Mouse (Mus musculus): ENCODE measurements around the gene C2cd2l.
"Not testable (repeated sequence)": the region's sequence is repeated elsewhere in the genome, so short reads cannot be mapped to it uniquely, and the experiment has no call there.

Gene C2cd2l

DNA sequence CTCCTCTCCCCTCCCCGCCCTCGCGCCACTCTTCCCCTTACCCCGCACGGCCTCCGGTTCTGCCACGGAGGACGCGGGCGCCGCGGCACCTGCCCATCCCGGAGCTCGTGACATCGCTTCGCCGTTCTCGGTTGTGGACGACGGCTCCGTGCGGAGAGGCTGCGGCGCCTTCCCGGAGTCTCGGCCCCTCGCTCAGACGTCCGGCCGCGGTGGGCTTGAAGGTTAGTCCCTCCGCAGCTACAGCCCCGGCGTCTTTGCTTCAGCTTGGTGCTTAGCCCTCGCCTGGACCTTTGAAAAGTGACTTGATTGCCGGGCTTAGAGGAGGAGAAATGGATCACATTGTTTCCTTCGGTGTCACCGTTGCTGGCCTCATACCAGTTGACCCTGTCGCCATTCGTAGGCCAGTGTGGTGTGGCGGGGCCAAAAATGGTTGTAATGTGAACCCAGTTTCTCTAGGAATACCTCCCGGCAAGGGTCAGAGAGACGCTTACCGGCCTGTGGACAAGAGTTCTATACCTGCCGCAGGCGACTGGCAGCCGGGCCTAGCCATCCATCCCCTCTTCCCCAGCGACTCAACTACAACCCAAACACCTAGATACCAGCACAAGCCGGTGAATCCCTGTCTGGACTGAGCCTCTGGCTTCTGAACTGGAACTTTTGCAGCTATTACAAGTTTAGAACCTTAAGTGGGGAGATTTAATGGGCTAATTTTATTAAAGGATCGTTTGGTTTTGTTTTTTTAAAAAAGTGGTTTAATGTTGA lies 15.4 kb upstream of the C2cd2l start:
- DNase-seq: peak in 1 of 2 experiments; percentile 18

DNA sequence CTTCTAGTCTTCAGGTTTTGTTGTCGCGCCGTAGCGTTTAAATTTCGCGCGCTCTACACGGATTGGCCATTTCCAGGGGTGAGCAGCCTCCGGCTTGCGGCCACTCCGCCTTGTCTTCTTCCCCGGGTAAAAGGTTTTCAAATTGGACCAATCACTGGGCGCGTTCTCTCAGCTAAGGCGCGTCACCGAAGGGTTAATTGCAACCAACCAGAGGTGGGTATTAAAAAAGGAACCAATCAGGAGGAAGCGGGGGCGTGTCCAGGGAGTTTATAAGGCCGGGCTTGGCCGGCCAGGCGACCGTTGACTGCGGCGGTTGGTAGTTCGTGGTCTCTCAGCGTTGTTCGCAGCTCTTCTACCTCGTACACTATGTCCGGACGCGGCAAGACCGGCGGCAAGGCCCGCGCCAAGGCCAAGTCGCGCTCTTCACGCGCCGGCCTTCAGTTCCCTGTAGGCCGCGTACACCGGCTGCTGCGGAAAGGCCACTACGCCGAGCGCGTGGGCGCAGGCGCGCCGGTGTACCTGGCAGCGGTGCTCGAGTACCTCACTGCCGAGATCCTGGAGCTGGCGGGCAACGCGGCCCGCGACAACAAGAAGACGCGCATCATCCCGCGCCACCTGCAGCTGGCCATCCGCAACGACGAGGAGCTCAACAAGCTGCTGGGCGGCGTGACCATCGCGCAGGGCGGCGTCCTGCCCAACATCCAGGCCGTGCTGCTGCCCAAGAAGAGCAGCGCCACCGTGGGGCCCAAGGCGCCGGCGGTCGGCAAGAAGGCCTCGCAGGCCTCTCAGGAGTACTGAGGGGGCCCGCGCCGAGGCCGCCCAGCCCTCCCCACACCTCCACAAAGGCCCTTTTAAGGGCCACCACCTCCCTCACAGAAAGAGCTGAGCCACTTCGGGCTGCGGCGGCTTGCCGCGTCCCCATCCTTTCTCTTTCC lies 14.6 kb upstream of the C2cd2l start, which contains the start of gene H2afx:
Gene H2afx, plus strand, starts transcription at position 299 of the 935 bp plus-strand sequence.
- peak; percentile 94 to 95 for DNase-seq

DNA sequence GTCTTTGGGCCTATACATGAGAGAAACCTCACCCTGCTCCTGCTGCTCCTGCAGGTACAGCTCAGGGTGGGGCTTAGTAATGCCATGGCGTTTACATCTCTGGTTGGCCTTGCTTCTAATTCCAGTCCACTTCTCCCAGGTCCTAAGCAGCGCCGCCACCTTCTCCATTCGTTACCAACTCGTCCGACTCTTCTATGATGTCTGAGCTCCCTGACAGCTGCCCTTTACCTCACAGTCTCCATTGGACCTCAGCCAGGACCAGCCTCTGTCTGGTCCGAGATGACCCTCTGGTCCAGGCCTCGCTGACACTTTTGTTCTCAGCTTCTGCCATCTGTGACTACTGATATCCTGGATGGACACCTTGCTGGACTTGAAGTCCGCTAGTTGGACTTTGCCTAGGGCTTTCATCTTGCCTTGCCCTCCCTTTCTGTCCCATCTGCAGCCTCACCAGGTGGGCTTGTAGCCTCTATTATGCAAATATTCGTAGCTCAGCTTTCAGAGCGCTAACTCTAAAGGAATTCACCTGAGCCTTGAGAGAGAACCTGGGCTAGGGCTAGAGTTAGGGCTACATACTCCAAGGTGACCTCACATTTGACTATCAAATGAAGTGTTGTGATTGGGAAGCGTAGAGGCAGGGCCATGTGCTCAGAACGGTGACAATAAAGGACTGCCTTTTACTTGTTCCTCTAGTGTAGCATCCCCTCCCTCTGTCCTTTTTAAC lies 13.0 kb upstream of the C2cd2l start:
- no peak for DNase-seq

DNA sequence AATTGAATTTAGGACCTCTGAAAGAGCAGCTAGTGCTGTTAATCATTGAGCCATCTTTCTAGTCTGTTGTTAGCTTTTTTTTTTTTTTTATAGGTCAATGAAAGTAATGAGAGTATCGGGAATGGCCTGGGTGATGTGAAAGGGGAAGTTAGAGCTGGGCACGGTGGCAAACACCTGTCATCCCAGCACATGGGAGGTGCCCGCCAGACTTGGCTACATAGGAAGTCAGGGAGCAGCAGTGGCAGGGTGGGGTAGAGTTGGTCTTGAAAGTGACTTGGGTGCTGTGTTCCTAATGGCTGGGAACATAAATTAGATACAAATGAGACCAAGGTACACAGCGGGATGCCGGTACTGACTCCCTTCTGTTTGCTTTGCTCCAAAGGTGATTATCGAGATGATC lies 10.7 kb upstream of the C2cd2l start:
- DNase-seq: no peak

DNA sequence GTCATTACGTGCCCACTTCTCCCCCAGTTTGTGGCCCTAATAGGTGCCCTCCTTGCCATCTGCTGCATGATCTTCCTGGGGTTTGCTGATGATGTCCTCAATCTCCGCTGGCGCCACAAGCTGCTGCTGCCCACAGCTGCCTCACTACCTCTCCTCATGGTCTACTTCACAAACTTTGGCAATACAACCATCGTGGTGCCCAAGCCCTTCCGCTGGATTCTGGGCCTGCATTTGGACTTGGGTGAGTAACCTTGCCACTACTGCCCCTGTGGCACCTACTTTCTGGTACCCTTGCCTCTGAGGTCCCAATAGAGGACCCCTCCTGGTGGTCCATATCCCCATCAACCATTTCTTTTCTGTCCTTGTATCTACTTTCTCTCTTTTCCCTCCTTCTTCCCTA lies 7.8 kb upstream of the C2cd2l start:
- no peak for DNase-seq

DNA sequence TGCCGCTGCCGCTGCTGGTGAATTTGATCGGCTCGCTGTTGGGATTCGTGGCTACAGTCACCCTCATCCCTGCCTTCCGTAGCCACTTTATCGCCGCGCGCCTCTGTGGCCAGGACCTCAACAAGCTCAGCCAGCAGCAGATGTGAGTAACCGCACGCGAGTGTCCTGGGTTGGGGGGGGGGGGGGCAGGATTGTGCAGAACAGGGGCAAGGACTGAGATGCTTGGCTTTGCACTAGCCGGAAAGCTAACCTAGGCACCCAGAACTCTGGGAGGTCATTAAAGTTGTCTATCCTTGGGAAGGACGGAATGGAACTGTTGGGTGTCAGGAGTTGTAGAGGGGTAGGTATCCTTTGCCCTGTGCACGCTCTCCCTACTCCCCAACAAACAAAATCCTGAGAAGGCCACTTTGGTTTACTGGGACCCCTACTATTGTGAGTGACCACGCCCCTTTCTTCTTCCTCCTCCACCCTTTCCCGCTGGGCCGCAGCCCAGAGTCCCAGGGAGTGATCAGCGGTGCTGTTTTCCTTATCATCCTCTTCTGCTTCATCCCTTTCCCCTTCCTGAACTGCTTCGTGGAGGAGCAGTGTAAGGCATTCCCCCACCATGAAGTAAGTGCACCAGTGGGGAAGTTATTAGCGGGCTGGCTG lies 7.1 kb upstream of the C2cd2l start:
- no peak for DNase-seq

DNA sequence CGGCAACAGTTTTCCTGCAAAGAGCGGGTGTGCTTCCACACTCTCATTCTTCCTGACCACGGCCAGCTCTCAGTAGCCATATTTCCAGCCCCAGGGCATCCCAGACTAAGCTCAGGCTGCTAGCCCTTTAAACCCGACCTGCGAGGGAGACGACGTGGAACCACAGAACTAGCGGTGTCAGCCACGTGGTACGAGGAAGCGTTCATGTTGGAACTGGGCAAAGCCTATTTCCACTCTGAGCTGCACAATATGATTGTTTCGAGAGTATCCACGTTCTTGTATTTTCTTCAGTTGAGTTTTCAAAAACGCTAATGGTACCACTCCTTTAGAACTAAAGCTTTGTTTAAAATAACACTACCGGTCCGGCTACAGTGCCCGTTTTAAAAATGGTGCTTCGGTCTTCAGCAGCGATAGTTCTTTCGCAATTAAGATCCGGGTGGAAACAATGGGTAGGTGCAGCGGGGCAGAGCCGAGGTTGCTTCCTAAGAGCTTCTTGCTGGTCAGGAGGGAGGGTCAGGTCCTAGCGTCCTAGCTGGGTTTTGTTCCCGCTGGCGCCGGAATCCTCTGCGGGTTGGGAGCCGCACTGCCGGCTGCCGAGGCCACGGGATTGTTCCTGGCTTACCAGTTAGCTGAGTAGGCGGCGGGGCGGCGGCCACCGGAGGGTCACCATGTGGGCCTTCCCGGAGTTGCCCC lies 6.4 kb upstream of the C2cd2l start:
- DNase-seq: peak; percentile 58 to 70

DNA sequence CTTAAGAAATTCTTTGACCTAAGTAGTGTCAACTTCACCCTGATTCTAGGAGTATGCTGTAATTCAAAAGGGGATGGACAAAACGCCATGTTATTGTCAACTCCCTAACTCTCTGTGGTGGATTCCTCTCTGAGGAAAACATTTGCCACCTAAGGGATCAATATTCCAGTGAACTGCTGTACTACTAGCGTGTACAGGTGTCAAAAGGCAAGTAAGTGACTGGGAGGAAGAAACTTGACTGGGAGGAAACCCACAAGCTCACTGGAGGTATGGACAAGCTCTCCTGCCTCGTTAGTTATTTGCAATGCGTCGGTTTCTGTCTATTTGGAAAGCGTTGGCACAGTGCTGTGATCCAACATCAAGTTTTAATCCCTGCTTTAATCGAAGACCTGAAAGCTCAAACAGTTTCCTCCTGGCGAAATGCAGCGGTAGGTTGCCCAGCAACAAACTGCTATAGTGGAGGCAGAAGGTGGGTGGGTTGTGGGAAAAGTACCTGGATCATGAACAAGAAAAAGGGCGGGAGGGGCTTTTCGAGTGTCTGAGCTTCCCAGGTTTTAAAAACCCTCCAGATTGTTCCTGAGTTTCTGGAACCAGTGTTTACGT lies 5.8 kb upstream of the C2cd2l start, which contains the start of gene Dpagt1:
Gene Dpagt1, plus strand, starts transcription at position 252 of the 603 bp plus-strand sequence.
- no peak for DNase-seq

DNA sequence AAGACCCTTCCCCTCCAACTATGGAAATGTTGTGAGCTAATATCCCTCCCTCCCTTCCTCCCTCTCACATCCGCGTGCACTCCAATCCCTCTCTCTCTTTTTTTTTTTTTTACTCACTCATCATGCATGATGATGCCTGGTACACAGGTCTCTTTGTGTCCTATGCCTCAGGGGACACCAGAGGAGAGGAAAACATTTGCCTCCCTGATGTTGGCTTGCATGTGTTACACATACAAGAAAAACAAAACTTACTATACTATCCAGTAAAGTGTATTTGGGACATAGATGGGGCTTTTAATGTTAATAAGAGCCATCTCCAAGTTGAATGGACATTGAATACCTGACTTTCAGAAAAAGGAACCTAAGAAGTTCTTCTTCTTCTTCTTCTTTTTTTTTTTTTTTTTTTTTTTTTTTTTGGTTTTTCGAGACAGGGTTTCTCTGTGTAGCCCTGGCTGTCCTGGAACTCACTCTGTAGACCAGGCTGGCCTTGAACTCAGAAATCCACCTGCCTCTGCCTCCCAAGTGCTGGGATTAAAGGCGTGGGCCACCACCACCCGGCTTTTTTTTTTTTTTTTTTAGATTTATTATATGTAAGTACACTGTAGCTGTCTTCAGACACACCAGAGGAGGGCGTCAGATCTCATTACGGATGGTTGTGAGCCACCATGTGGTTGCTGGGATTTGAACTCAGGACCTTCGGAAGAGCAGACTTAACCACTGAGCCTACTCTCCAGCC lies 5.1 kb upstream of the C2cd2l start:
- not testable (repeated sequence) for DNase-seq

DNA sequence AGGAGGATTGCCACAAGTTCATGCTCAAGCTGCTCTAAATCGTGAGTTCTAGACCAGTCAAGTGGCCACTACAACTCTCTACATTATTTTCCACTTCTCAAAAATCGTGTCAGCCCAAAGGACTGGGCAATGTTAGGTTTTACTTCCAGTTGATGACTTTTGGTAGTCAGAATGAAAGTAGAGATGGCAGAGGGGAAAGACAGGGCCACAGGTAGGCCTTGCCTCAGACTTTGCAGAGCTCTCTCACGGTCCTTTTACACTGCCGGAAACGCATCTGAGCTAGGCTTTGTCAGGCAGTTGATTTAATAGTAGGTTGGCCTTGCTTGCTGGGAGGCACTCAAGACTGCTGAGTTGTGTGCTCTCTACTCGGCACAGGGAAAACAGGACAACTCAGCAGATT lies 4.1 kb upstream of the C2cd2l start:
- no peak for DNase-seq

DNA sequence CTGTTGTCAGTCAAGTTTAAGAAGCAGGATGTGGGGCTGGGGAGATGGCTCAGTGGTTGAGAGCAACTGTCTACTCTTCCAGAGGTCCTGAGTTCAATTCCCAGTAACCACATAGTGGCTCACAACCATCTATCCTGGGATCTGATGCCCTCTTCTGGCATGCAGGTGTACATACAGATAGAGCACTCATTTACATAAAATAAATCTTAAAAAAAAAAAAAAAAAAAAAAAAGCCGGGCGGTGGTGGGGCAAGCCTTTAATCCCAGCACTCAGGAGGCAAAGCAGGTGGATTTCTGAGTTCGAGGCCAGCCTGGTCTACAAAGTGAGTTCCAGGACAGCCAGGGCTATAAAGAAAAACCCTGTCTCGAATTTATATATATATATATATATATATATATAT lies 3.6 kb upstream of the C2cd2l start:
- not testable (repeated sequence) for DNase-seq

DNA sequence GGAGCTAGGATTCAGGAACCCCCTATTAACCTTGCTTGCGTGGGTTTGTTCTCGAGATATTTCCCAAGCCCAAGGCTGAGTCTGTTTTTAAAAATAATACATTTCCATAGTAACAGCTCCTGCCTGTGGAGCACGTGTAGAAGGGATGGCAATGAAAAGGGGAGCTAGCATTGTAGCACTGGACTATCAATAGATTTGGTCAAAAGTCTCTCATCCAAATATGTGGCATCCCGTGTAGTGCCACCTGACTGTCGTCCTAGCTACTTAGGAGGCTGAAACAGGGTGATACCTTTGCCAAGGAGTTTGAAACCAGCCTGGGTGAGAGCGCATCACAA lies 681 bp upstream of the C2cd2l start:
- DNase-seq: no peak

DNA sequence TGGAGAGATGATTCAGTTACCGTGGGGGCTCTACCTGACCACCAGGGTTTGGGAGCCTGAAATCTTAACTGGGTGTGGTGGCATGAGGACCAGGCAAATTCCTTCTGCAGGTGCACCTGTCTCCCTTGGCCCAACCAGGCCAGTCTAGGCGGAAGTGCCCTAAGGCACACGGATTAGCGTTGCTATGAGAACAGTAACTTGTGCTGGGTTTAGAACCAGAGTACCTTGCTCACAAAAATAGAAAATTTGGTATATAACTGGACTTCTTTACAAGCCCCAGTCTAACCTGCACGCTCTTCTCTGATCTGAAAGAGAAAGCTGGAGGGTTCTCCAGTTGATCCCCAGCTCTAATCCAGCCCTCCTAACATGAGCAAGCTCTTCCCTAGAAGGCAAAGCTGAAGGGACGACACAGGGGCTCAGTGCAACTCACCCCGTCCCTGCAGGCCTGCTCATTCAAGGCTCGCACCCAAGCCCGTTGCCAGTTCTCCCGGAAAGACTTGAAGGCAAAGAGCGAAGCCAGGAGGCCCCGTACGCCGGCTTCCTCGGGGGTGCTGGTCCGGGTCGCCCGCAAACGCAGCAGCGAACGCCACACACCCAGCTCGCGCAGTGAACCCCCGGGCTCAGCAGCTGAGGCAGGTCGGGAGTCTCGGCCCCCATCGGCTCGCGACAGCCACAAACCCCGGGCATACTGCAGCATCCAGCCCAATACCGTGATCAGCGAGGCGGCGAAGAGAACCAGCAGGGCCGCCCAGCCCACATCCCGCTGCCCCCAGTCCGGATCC lies 789 bp downstream of the C2cd2l start:
- DNase-seq: peak in 1 of 2 experiments; percentile 34

DNA sequence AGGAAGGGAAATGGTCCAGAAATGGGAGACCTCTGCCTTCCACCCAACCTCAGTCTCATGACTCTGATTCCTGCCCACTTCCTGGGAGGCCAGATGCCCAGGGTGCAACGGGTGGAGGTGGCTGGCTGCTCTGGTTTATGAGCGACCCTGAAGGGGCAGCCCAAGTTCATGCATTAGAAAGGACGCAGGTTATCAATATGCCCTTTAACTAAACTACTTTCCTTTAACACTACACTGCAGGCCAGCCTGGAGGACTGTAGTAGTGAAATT lies 1.3 kb downstream of the C2cd2l start:
- no peak for DNase-seq

DNA sequence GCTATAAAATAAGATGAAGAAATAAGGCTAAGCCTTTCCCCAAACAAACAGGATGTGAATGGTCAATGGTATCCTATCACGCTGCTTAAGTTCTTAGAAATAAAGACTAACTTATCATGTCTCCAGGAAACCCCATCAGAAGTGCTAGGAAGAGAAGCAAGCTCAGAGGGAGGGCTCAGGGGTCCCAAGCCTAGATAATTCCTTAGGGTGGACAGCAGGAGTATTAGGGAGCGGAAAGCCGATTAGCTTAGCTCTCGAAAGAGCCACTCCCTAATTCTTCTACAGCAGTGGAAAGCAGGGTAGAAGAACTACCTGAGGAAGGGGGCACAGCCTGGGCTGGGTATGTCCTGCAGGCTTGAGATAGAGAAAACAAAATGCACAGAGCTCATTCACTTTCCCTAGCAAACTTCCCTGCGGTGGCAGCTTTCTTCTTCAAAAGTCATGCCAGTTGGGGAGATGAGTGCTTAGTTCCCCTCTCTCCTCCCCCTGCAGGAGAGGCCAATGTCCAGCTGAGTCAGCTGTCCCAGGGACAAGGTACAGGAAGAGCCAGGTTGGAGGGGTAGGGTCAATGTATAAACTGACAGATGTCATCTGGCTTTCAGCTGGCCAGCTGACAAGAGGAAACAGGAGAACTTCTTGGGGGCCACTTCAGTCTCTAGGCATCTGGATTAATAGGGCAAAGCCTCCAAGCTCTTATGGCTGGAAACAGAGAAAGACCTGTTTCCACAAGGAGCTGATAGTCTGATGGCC lies 1.8 kb downstream of the C2cd2l start:
- DNase-seq: no peak

DNA sequence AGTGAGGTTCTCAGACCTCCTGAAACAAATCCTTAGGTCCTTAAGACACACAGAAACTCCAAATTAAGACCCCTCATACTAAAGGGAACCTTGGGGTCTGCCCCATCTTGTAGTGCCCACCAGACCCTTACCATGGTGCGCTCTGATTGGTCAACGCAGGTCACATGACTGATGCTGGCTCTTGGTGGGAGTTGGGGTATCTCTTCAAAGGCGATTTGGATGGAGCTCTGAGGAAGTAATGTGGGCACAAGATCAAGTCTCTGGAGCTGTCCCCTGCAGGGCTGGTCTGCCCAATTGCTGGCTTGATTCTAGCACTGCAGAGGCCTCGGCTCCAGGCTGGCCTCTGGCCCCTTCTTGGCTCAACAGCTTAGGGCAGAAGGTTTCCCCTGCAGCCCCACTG lies 2.6 kb downstream of the C2cd2l start:
- DNase-seq: no peak

DNA sequence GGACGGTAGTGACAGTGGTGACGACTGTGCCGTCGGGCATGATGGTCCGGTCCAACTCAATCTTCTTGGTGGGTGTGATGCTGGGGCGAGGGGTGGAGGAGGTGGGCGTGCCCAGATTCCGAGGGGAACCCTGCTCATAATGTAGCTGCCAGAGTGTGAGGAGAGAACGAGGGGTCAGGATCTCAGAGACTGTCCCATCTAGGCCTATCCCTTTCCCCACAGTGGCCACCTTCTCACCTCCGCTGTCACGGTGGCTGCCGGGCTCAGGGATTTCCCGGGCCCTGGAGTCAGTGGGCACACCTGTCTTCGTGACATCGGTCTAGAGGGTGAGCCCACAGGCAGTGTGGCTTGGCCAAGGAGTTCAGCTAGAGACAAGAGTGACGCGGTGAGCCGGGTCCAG lies 5.2 kb downstream of the C2cd2l start:
- DNase-seq: no peak

DNA sequence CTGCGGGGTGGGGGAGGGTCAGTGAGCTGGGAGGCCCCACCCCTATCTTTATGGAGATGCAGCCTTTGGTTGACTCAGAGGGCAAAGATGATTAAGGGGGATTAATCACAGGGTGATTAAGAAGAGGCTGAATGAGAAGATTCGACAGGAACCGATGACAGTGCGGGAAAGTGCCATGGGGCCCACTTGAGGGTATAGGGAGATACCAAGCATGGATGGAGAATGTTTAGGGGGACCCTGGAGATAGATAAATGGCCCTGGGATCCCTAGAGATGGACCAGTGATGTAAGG lies 5.9 kb downstream of the C2cd2l start:
- DNase-seq: no peak

DNA sequence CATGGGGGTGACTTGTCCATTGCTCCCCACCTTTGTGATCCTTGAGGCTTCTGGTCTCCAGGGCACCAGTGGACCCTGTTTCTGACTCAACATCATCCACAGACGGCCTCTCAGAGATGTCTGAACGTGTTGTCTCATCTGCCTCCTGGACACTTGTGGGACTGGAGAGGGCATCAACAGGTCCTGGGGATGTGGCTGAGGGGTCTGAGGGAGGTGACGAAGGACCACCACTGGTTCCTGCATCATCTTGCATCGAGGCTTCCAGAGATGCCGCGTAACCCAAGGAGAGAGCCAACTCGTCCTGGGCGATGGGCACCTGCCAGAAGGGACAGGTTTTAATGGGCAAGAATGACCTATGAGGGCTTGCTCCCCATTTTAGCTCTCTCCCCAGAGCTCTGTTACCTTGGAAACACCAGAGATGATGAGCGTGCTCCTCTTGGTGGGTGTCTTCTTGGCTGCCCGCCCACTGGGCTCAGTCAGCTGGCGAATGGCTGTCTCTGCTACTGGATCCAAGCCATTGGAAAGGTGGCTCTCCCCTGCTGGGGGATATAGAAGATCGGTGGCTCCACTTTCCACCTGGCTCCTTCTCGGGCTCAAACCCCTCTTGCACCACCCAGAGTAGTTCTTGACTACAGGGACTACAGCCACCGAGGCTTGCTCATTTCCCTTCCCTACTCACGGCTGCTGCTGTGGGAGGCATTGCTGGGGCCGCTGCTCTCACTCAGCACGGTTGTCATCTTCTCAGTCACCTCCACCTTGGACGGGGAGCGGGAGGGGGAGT lies 6.4 kb downstream of the C2cd2l start:
- DNase-seq: no peak

All from spleen, adult 18-20 months (tissue).